Mouse (Mus musculus) retina, postnatal 7 days (tissue): Measurements from ENCODE around the gene Anapc5.

Source experiments
- DNase-seq: peaks from one replicate; pipeline ENCODE4 v3.0.0-alpha.2; 2012; ENCODE audit warnings: low read depth, low spot score

The Anapc5 gene

DNA sequence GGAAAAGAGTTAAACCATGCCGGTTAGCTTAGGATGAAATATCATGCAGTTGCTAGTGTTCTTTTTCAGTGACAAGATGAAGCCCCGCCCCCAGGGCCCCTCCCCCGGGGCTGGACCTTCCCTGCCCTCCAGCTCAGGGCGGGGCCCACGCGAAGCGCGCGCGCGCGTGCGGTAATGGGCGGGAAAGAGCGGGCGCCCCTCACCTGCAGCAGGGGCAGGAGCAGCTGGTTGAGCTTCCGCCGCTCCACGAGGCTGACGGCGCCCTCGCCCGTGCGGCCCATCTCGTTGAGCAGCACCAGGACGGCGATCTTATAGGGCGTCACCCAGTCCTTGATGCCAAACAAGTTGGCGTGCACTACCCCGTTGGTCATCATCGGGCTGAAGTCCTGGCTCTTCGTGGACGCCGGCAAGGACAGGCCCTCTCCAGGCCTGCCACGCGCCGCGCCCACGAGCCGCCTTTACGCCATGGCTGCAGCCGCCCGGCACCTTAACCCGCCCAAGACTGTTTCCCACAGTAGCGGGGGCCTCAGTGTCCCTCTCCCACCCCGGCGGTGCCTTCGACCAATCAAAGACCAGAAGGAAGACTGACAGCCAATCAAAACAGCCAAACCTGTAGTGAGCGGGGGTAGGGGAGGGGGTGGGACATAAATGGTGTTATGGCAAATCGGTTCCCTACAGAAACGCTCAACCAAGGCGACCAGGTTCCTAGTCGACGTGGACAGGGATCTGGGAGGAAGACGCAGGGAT lies at the start of gene Anapc5:
TSS of gene Anapc5 (minus strand) at position 563 of the 747 bp plus-strand sequence.
- DNase-seq: peak; percentile 94

DNA sequence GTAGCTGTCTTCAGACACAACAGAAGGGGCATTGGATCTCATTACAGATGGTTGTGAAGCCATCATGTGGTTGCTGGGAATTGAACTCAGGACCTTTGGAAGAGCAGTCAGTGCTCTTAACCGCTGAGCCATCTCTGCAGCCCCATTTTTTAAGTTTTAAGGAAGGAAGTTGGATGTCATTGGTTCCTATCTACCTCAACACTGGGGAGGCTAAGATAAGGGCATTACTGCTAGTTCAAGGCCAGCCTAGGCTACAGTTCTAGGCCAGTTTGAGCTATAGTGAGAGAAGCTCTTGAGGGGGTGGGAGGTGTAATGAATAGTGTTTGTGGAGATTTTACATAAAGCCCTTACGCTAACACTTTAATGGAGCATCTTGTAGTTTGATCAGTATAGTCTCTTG lies 41.9 kb upstream of the Anapc5 start:
- DNase-seq: no peak

DNA sequence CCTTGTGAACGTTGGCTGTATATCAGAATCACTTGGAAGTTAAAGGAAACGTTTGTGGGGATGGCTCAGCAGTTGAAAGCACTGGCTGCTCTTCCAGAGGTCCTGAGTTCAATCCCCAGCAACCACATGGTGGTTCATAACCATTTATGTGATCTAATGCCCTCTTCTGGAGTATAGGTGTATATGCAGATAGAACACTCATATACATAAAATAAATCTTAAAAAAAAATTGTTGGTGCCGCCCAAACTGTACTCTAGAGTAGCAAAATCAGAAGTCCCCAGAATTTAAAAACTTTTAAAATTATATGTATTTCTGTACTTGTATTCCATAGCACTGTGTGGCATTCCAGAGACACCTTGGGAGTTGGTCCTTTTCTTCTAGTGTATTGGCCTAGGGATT lies 34.7 kb upstream of the Anapc5 start:
- DNase-seq: no peak

DNA sequence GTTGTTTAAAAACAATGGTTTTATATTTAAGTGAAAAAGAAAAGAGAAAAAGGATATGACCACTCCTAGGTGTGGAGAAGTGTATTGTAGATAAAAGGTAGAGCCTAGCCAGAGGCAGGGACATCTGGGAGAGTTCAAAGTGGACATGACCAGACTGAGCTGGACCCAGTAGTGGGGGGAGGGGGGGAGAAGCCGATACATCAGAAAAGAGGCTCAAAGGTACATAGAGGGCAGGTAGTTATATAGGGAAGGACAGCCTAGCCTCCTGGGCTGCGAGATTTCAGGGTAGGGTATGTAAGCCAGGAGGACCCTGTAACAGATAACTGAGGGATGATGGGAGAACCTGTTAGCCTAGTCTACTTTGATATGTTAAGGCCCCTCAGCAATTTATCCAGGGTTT lies 31.5 kb upstream of the Anapc5 start:
- DNase-seq: no peak

DNA sequence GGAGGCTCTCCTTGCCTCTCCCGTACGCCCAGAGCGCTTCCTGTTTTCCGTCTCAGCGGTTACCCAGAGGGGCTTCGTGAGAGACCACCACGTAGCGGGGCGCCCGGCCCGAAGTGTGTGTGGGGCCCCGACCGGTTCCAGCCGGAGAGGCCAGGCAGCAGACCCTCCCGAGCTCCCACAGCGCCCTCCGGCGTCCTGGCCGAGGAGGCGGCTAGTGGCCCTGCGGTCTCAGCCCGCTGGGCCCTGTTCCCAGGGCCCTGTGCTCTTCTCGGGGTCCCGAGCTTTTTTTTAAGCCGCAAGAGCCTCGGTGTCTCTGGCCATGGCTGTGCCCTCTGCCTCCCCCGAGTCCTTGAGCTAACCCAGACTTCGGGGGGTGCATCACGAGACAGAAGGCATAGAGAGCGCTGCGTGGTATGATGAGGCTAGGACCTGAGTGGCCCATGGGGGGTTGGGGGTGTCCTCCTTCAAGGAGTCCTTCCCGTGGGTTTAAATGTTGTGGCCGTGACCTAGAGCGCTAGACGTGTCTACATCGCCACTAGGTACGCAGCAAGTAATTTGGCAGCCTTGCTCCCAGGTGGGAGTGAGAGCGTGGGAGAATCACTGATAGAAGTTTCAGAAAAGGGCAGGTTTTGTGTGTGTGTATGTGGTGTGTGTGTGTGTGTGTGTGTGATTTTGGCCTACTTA lies 29.3 kb upstream of the Anapc5 start:
- DNase-seq: no peak

DNA sequence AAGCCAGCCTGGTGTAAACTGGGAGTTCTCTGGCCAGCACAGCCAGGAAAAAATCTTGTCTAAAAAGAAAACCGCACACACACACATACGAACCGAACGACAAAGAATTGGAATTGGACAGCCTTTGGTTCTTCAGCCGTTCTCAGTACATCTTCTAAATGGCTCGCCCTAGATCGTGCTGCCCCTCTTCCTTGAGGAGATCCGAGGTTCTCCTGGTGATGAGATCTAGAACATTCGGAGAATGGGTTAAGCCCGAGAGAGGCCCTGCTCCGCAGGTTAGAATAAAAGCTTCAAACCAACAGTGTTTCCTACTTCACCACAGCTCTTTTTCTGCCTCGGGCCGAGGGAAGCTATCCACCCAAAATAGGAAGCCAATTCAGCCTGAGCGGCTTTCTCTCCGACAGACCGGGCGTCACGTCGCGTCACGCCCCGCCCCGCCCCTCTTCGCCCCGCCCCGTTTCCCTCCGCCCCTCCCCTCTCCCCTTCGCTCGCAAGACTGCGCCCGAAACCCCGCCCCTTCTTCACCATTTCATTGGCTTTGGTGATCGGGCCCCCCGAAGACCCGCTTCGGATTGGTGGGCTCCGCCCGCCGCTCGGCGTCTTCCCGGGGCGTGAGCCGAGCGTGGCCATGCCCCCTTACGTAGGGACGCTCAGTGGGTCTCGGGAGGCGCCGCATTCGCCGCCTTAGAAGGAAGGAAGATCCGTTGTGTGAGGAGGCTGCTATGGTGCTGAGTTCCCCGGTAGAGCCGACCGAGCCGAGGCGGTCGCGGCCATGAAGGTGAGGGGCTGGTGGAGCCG lies 28.6 kb upstream of the Anapc5 start, which contains the start of gene Rnf34:
TSS of gene Rnf34 (plus strand) at position 528 of the 798 bp plus-strand sequence.
- DNase-seq: peak; percentile 98

DNA sequence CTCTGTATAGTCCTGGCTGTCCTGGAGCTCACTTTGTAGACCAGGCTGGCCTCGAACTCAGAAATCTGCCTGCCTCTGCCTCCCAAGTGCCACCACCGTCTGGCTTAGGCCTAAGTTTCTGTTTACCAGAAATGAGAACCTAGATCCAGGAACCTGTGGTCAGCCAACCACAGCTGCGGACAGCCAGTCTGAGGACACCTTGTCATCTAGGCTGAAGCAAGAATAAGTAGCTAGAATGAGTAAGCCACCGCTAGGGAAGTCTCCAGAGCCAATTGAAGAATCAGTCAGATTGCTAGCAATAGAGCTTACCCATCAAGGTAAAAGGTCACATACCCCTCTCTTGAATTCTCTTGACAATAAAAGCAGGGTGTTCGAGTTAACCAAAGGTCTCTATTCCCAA lies 22.7 kb upstream of the Anapc5 start:
- DNase-seq: no peak

DNA sequence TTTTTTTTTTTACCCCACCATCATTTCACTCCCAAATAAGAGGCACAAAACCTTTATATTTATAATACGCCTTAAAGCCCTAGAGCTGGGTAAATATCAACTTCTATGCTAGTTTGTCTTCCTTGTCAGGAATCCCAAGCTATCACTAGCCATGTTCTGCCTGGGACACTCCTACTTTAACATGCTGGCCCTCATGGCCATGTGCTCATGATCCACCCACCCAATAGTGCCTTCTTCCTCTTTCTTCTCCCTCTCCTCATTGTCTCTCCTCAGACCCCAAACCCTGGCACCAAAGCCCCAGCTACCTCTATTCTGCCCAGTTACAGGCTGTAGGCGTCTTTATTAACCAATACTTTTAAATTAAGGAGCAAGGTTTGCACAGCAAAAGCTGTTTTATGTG lies 20.0 kb upstream of the Anapc5 start:
- DNase-seq: no peak

DNA sequence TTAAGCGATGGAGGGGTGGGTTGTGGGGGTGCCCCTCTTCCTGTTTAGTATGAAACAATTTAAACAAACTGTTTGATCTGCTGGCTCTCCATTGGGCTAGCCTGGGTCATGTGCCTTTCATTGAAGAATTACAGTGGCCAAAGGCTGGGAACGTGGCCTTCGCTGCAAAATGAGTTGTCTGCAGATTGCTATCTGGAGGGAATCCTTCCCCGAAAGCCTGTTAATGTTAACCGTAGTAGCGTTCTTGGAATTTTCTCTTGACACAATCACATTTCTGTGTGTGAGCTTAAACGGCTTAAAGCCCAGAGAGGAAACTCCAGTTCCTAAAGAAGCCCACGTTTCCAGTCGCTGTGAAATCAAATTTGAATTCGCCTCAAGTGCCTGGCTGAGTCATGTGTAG lies 11.9 kb upstream of the Anapc5 start:
- no peak for DNase-seq

DNA sequence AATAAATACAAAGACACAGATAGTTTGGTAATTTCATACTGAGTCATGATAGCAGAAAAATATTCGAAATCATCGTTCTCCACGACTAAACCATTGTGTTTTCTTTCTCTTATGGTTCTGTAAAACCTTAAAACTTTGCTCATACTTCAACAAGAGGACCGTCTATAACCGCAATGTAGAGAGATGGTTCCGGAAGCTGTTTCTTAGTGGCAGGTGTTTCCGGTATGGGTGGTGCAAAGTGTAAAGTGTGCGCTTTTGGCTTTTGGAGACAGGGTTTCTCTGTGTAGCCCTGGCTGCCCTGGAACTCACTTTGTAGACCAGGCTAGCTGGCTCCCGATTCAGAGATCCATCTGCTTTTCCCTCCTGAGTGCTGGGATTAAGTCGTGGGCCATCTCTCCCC lies 11.4 kb upstream of the Anapc5 start:
- no peak for DNase-seq

DNA sequence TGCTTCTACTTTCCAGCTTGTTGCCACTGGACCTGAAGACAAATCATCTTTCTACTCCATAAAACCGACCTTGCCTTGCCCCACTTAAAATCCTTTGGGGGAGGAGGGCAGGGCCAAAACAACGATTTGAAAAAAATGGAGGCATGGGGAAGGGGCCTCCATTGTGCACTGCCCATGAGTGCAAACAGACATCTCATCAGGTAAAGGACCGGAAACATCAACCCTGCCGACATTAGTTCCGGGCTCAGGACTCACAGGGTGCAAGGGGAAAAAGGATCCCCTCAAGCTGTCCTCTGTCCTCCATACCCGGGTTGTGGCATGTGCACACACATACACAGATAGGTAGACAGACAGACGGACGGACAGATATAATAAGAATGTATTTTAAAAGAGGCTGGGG lies 4.0 kb upstream of the Anapc5 start:
- DNase-seq: no peak

DNA sequence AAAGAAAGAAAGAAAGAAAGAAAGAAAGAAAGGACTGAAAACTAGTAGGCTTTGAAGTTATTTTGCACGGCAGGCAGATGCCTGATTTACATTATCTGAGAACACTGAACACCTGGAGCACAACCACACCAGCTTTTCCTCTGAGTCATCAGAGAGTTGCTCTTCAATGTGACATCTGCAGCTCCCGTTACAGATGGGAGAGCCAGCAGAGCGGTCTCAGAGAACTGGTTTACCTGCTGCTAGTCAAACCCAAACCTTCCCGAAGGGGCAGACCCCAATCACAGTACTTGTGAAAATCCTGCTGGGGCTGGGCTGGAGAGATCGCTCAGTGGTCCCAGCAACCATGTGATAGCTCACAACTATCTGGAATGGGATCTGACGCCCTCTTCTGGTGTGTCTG lies 3.3 kb upstream of the Anapc5 start:
- no peak for DNase-seq

DNA sequence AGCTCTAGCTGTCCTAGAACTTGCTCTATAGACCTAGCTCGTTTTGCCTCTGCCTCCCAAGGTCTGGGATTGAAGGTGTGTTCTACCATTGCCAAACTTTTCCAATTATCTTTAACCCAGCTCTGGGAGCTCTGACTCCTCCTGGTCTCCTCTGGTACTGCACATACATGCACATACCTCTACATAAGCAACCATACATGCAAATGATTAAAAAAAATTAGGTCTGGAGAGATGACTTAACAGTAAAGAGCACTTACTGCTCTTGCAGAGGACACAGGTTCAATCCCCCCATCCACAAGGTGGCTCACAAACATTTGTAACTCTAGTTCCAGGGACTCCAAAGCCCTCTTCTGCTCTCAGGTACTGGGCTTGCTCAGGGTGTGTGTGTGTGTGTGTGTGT lies 2.8 kb upstream of the Anapc5 start:
- DNase-seq: no peak

DNA sequence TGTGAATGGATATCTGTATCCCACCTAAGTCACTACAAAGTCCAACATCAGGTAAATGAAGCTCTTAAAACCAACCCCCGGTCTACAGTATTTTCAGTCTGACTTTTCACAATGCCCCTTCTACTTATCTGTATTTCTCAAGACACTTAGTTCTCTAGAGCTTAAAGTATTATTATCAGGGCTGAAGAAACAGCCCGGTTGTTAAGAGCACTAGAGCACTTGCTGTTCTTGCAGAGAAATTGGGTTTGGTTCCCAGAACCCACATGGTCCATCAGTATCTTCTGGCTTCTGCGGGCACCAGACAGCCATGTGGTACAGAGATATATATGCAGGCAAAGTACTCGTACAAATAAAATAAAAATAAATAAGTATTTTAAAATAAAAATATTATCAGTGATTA lies 1.3 kb upstream of the Anapc5 start:
- no peak for DNase-seq

DNA sequence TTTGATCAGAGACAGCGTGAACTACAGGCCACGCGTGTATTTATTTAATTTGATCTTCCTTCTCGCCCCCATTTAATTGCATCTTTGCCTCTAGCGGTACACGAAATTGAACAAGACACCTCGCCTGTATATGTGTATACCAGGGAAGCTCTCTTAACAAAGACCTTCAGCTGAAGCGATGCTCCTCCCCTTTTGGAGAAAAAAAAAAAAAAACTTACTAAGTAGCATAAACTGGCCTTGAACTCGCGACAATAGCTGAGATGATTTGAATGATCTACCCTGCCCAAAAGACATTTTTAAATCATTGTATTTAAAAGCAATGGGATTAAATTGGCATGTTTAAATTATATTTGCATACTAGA lies 366 bp upstream of the Anapc5 start:
- DNase-seq: no peak

DNA sequence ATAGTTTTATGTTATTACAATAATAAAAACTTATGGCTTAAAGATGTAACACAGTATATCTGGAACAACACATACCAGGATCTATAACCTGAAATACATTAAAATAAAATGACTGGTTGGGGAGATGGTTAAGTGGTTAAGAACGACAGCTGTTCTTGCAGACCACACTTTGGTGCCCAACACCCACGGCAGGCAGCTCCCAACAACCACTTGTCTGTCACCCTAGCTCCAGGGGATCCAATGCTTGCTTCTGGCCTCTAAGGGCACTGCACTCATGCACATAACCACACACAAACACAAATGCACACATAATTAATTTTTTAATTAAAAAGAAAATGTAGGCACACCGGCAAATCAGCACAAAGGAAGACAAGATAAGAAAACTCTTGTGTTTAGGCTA lies 8.4 kb downstream of the Anapc5 start:
- DNase-seq: no peak

DNA sequence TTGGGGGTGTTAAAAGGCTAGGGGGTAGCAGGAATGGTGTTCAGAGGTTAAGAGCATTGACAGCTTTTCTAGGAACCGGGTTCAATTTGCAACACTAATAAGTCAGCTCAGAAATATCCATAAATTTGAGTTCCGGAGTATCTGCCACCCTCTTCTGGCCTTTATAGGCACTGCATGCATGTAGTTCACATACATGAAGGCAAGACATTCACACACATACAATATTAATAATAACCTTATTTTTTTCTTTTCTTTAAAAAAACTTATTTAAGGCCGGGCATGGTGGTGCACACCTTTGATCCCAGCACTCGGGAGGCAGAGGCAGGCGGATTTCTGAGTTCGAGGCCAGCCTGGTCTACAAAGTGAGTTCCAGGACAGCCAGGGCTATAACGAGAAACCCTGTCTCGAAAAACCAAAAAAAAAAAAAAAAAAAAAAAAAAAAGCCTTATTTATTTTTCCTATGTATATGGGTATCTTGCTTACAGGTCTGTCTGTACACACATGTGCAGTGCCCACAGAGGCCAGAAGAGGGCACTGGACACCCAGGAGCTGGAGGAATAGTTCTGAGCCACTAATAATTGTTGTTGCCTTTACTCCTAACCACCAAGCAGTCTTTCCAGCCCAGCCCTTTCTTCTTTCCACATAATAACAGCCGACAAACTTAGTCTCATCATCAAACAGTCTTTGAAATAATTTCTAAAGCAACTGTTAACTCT lies 9.6 kb downstream of the Anapc5 start:
- DNase-seq: peak; percentile 68

DNA sequence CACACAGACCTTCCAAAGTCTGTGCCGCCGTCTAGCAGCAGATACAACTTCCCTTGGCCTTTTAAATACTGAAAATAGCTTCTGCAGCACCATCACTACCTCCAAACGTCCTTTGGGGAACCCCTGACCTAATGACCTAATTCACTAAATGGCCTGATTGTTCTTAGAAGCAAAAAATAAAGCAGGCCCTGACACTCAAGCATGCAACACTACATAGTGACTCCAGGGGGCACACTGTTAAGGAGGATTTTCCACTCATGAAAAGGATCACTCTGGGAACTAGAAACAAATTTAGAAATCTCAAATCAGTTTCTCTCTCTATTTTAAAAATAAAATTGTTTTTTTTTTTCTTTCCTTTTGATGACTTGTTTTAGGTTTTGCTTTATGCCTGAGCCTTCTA lies 15.6 kb downstream of the Anapc5 start:
- DNase-seq: no peak

DNA sequence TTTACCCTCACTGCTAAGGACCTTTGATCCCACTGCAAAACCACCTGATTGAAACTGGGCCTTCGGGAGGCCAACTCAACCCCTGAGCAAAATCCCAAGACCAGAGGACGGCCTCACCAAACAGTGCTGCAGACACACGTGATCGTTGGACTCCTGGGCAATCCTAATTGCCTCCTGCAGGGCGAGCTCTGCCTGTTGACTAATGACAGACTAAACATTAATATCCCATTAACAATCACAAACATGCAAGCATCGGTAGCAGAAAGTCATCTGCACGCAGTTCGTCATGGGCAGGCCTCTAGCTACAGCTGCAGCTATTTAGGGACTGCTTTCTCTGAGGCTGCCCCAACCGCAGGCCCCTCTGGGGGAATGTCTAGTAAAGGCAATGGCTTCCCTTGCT lies 18.4 kb downstream of the Anapc5 start:
- DNase-seq: no peak

DNA sequence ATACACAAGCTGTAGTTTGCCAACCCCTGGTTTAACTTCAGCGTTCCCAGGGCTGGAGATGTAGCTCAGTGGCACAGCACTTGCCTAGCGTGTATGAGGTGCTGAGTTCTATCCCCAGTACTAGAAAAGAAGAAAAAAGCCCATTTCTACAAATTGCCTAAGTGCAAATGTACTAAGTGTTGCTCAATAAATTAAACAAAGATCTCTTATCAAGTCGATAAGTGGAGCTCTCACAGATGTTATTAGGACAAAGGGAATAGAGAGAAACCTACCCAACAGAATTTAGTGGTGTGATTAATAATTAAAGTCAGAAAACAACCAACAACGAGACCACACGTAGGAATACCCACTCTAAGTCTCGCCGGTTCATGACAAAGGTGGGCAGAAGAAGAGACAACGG lies 19.5 kb downstream of the Anapc5 start:
- no peak for DNase-seq

DNA sequence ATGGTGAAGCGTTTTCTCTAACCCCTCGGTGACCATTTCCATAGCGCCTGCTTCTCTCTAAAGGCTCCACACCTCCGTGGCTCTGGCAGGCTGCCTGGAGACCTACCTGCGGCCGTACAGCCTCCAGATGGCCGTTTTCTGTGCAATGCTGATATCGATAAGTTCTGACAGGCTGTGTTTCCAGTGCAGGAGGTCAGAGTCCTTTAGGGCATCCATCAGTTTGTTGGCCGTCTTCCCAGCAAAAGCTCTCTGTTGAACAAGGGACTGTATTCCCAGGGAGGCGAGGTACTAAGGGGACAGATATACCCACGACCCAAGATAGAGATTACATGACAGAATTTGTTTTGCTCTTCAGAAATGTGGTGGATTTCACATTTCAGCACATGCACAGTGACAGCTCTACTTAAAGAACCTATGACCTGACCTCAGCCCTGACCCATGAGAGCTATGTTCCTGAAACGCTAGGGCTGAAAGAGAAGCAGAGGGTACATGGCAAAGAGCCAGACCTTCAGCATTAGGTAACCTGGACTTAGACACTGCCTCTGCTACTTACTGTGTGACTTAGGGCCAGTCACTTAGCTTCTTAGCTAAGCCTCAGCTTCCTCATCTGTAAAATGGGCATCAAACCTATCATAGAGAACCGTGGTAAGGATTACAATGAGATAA lies 20.7 kb downstream of the Anapc5 start:
- DNase-seq: no peak
